Mouse (Mus musculus) lung, postnatal 10 days (tissue): ENCODE measurements around the gene Bbs9.
A peak's percentile ranks its signal among the peaks of the same experiment; 100 is the strongest.
"Not testable (repeated sequence)": the region's sequence is repeated elsewhere in the genome, so short reads cannot be mapped to it uniquely, and the experiment has no call there.

ENCODE experiments used
- DNase-seq: peaks from one replicate; pipeline ENCODE4 v3.0.0; 2021

The Bbs9 gene

DNA sequence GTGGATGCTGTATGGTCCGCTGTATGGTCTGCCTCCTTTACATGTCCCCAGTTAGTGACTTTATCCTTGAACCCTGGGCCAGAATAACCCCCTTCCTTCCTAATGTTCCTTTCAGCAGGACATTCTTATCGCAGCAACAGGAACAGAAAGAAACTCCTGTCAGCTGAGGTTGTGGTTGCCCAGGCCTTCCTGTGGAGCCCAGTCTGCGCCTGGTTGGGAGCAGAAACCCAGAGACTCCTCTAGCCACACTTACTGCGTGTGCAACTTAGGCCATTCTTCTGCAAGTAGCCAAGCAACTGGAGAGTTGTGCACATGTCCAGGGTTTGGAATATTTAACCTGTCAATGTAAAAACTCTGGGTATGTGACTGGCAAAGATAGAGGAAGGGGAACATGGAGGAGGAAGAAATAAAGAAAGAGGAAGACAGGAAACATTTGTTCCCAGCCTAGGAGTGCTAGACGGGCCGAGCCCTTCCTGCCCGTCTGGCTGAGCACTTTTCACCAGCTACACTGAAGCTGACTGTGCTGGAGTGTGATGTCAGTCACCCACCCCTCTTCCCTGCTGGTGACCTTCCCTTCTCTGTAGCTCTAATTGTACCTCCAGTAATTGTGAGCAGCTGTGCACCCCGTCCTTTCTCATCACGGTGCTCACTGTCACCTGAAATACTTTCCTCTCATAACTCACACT lies 339.0 kb downstream of the Bbs9 start:
- no peak for DNase-seq

DNA sequence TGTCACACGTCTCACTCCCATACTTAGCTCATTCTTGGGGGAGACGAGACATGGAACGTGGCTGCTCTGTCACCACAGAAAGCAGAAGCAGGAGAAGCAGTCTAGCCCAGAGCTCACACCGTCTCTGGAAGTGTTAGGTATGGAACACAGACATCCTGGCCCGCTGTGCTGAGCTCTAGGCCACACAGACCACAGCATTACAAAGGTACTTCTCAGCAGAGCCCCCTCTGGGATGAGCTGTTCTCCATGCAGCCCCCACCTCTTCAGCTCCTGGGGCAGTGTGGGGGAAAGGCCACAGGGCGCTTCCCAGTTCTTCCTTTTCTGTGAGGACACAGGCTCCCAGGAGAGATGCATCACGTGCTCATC lies 339.6 kb downstream of the Bbs9 start:
- no peak for DNase-seq

GRCm38 (mm10) chr9:22819539-22819938 lies 344.0 kb downstream of the Bbs9 start:
- no peak for DNase-seq

DNA sequence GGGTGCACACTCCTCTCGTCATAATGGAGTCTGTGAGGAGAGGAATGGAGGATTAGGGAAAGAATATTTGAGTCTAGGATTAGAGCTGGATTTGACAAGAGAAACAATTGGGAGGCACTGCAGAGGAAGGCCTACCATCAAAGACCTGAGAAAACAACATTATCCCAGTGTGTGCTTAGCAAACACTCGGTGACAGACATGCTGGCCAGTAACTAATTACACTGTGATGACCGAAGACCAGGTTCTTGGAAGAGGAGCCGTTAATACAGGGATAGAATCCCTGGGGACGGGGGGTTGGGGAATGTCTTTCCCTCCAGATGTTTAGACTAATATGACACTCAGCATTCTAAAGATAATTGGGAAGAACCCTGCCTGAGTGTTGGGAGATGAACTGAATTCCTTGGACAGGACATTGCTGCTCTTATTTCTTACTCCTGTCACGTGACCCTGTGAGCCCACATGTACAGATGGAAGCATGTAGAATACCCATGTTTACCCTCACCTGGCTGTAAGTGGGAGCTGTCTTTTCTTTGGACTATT lies 345.2 kb downstream of the Bbs9 start:
- DNase-seq, result no peak

GRCm38 (mm10) chr9:22822770-22823169 lies 347.3 kb downstream of the Bbs9 start:
- DNase-seq, result no peak

- no peak for DNase-seq
These were observed 348.3 kb downstream of the Bbs9 start for GRCm38 (mm10) chr9:22823856-22824255.

- peak; percentile 8 for DNase-seq
These were observed 349.4 kb downstream of the Bbs9 start for GRCm38 (mm10) chr9:22824910-22825309.

GRCm38 (mm10) chr9:22826571-22826990 lies 351.1 kb downstream of the Bbs9 start:
- DNase-seq, result no peak

GRCm38 (mm10) chr9:22827176-22827770 lies 351.8 kb downstream of the Bbs9 start:
- DNase-seq, result no peak

- DNase-seq, result no peak
These were observed 353.9 kb downstream of the Bbs9 start for GRCm38 (mm10) chr9:22829212-22829960.

DNA sequence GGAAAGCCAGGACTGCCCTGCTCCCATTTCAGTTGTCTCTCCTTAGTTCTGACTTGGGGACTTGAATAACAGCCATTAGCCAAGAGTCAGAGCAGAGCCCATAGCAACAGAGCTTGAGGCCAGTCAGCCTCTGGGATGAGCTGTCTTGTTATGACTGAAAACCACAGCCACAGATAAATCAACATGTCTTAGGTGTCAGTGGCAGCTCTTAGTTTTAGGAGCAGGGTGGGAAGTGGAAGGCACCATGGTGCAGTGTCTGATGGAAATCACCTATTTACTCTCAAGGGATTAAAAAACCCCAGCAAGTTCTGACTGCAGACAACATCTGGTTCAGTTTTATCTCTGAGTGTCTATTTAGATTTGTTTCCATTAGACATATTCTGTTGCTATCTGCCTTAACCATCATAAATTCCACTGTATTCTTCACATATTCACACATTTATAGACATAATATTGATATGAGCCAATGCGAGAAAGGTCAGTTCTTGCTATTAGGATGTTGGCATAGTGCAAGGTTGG lies 359.5 kb downstream of the Bbs9 start:
- DNase-seq, result no peak

GRCm38 (mm10) chr9:22837000-22837399 lies 361.5 kb downstream of the Bbs9 start:
- no peak for DNase-seq

DNA sequence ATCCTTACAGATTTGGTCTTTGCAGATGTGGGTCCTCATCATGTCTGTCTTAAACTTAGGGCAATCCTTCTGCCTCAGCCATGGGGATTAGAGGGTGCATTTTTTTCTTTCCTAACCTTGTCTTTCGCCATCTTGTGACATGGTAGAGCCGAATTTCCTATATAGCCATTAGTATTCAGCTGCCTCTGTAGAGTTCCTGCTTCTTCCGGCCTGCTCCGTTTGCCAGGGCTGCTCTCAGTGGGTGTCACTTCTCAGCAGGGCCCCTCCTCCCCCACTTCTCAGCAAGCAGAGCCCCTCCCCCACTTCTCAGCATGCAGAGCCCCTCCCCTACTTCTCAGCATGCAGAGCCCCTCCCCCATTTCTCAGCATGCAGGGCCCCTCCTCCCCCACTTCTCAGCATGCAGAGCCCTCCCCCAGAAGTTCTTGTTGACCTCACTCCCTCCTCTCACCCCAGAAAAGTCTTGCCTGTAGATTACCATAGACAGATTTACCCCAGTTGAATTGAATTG lies 362.2 kb downstream of the Bbs9 start:
- no peak for DNase-seq

DNA sequence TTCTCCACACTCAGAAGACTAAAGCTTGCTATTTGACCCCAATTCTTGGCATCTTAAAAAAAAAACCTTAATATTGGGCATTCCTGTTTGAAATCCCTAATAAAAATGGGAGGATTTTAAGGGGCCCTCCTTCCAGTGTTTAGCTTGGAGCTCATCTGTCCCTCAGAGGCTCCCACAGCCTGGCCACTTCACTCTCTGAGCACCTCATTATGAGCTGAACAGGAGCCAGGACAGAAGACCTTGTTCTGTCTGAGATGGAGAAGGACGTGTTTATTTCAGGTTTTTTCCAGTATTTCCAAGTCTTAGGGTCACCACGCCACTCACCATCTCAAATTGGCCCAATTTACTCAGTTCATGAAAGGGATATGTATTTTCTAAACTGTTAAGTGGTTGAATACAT lies 370.5 kb downstream of the Bbs9 start:
- DNase-seq, result peak; percentile 16

- DNase-seq, result no peak
These were observed 371.3 kb downstream of the Bbs9 start for GRCm38 (mm10) chr9:22846783-22847182.

DNA sequence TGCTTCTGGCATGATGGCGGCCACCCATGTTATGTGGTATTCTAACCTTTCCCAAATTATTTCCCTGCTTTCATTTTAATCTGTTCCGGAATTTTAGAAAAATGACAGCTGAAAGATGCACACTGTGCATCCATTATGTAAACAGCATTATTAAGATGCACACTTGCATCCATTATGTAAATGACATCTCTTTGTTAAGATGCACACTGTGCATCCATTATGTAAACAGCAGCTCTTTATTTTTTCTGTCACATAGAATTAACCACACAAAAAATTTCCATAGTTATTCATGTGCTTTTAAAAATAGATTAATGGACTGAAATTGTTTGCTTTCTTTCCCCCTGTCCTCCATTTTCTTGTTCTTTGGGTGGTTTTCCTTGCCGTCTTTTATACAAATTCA lies 373.3 kb downstream of the Bbs9 start:
- no peak for DNase-seq

DNA sequence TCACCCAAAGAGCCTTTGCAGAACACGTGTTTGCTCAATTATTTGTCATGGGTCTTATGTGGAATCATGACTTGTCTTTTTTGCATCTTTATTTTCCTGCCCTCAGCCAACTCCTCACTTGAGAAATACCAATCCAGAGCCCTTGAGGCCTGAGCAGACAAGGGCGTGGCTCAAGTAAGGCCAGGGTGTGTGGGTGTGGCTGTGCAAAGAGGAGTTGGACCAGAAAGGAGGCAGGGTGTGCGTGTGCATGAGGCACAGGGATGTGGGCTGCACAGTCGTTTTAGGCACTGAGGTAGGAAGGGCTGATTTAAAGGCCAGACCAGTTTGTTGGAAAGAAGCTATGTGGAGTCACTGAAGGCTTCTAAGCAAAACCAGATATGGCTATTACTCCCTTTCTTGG lies 373.7 kb downstream of the Bbs9 start:
- no peak for DNase-seq

DNA sequence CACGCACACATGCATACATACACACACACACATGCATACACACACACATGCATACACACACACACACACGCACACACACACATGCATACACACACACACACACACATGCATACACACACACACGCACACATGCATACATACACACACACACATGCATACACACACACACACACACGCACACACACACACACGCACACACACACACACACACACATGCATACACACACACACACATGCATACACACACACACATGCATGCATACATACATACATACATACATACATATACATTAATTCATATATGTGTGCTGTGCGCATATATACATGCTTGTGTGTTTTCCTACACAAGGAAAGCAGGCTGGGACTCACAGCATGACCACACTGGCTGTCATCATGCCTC lies 393.6 kb downstream of the Bbs9 start:
- not testable (repeated sequence) for DNase-seq

DNA sequence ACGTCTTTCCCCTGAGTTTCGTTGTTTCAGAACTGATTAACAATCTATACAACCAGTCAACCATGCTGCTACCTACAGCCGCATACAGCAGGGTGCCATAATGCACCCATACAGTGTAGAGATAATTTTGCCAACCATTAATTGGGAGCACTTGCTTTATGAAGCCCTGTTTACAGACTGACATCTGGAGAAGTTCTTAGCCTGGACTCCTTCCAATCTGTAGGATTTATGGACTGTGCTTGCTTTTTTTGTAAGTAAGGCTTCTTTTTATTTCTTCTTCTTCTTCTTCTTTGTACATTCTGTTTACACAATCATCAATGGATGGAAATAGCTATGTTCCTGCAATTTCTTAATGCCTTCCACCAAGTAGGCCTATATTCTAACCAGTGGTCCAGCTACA lies 395.1 kb downstream of the Bbs9 start:
- no peak for DNase-seq

- no peak for DNase-seq
These were observed 399.7 kb downstream of the Bbs9 start for GRCm38 (mm10) chr9:22875231-22875630.

GRCm38 (mm10) chr9:22879266-22879665 lies 403.8 kb downstream of the Bbs9 start:
- DNase-seq, result no peak

DNA sequence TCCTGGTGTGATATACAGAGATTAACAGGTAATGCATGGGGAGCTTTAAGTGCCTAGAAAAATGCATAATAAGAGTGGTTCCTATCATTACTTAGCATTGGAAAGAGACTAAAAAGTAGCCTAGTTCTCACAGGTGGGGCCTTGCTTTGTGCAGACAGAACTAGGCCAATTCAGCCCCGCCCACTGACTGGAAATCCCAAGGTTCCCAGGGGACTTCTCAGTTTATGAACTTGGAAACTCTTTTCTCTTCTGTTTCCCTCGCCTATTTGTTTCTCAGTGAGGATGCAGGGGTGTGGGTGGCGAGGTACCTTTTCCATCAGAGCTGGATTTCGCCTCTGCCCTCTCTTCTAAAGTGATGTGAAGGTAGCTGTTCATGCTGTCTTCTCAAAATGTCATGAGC lies 410.8 kb downstream of the Bbs9 start:
- no peak for DNase-seq

DNA sequence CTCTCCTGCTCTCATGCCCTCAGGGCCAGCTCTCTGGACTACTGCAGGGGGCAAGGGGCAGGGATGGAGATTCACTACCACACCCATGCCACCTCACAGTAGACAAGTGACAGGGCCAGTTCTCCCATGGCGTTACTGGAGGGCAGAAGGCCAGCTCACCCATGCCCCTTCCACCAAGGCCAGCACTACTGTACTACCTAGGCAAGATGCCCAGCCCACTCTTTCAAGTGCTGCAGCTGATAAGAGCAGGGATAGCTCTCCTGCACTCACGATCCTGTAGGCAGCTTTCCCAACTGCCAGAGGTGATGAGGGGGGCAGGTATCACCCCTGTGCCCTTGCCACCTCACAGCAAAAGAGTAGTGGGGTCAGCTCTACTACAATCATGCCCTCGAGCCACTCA lies 429.9 kb downstream of the Bbs9 start:
- DNase-seq, result no peak

GRCm38 (mm10) chr9:22916808-22917207 lies 441.3 kb downstream of the Bbs9 start:
- no peak for DNase-seq
